ENCODE assay signal across 9 mouse cellular contexts in genomic region chr5:107749229-107749916, GRCm38 (mm10). TPM values are rescaled to one million over a fixed set of nuclear protein-coding genes. Genes with fewer than 3 reads are reported as not detected.
DNase-seq lines count a peak whose midpoint lies in the region; ATAC-seq and TF ChIP-seq lines count a peak whose summit lies in the region.
"Had no signal": no experiment of that assay in that cellular context is flagged by ENCODE, and none has a peak within 500 bp of the region (broad histone marks: within the 10 kb centered on the region; RNA-seq: fewer than 3 reads in every experiment).

No protein-coding gene starts in this region.

- H3K4me2 ChIP-seq in liver, embryonic 16.5 days (ENCODE audit: low read depth, low read length), result no peak overlapping the region
- no peak overlapping the region for H3K4me2 ChIP-seq in stomach, postnatal 0 days (replicated peaks; ENCODE audit: low read depth)
- H3K4me2 ChIP-seq: hindbrain, embryonic 12.5 days; limb, embryonic 12.5 days had no signal

- peak; percentile 46 for ATAC-seq in liver, embryonic 16.5 days (ENCODE audit: low read depth)
- peak; percentile 56; the same call in 1 of the 2 replicates for ATAC-seq in stomach, postnatal 0 days (ENCODE audit: low FRiP score, low TSS enrichment)

- H3K9ac ChIP-seq in liver, embryonic 16.5 days (ENCODE audit: low read depth, low read length), result no peak overlapping the region
- no peak overlapping the region for H3K9ac ChIP-seq in stomach, postnatal 0 days (ENCODE audit: low read length)
- H3K9ac ChIP-seq: hindbrain, embryonic 12.5 days; limb, embryonic 12.5 days had no signal

- intact Hi-C loops in left cerebral cortex, postnatal 4 days (cut with DNase I), result no loop called here

- no peaks in the 10 kb centered on the region for H3K9me3 ChIP-seq in liver, embryonic 16.5 days (replicated peaks; ENCODE audit: control insufficient read depth, low read length)
- H3K9me3 ChIP-seq in stomach, postnatal 0 days (ENCODE audit: control insufficient read depth, low read length), result no peaks in the 10 kb centered on the region
- H3K9me3 ChIP-seq: hindbrain, embryonic 12.5 days; limb, embryonic 12.5 days had no signal

- no peak for TF ChIP-seq EP300 in stomach, postnatal 0 days (optimal IDR thresholded peaks at IDR 0.05)

- H3K4me1 ChIP-seq in bone marrow, adult 2 months (ENCODE audit: control insufficient read depth, insufficient read depth, low read length), result peaks cover 3% of the 10 kb centered on the region
- H3K4me1 ChIP-seq in liver, embryonic 16.5 days (ENCODE audit: control insufficient read depth, low read depth, low read length), result peaks cover 3% of the 10 kb centered on the region; the same call in 1 of the 2 replicates
- H3K4me1 ChIP-seq in stomach, postnatal 0 days (replicated peaks; ENCODE audit: control insufficient read depth, insufficient read depth), result no peaks in the 10 kb centered on the region
- H3K4me1 ChIP-seq: hindbrain, embryonic 12.5 days; limb, embryonic 12.5 days had no signal

- peak overlapping the region; percentile 68; the same call in 1 of the 2 replicates for H3K27ac ChIP-seq in bone marrow, adult 2 months (ENCODE audit: control insufficient read depth, insufficient read depth, low read depth, low read length, poor library complexity)
- peak overlapping the region; percentile 29; the same call in 1 of the 2 replicates for H3K27ac ChIP-seq in liver, embryonic 16.5 days (ENCODE audit: low read length)
- H3K27ac ChIP-seq in stomach, postnatal 0 days (replicated peaks), result no peak overlapping the region
- H3K27ac ChIP-seq: hindbrain, embryonic 12.5 days; limb, embryonic 12.5 days had no signal

- TF ChIP-seq POLR2A in bone marrow, adult 2 months (IDR thresholded peaks at IDR 0.05; ENCODE audit: borderline replicate concordance, control insufficient read depth, low read depth, low read length), result no peak

- H3K27me3 ChIP-seq in liver, embryonic 16.5 days (ENCODE audit: control insufficient read depth, insufficient read depth, low read depth, low read length), result no peaks in the 10 kb centered on the region
- H3K27me3 ChIP-seq in stomach, postnatal 0 days (ENCODE audit: control insufficient read depth, insufficient read depth, low read length), result no peaks in the 10 kb centered on the region
- H3K27me3 ChIP-seq: hindbrain, embryonic 12.5 days; limb, embryonic 12.5 days had no signal

- DNase-seq in thymus, postnatal 14 days, result peak; percentile 31
- no peak for DNase-seq in thymus, postnatal 4 days
- no peak for DNase-seq in stomach, postnatal 0 days (ENCODE audit: low spot score)
- no peak for DNase-seq in left cerebral cortex, postnatal 4 days
- no peak for DNase-seq in embryo, embryonic 9.5 days (ENCODE audit: extremely low spot score)

- 6% methylated on average over 9 of the region's 9 CpGs for WGBS in bone marrow, adult 2 months
- WGBS in liver, embryonic 16.5 days (ENCODE audit: insufficient replicate concordance), result 13% methylated on average over 9 of the region's 9 CpGs
- WGBS in stomach, postnatal 0 days, result 37% methylated on average over 9 of the region's 9 CpGs

- peaks cover 14% of the 10 kb centered on the region for H3K36me3 ChIP-seq in liver, embryonic 16.5 days (ENCODE audit: control insufficient read depth, insufficient read depth)
- H3K36me3 ChIP-seq in stomach, postnatal 0 days (ENCODE audit: control insufficient read depth, insufficient read depth, low read length), result 0 out of 2 replicates have a peak, but pooled peaks cover 2% of the 10 kb centered on the region
- H3K36me3 ChIP-seq: hindbrain, embryonic 12.5 days had no signal

- H3K4me3 ChIP-seq in bone marrow, adult 2 months (replicated peaks; ENCODE audit: control insufficient read depth, low read depth, low read length), result no peak overlapping the region
- H3K4me3 ChIP-seq in liver, embryonic 16.5 days (ENCODE audit: low read depth, low read length), result no peak overlapping the region
- H3K4me3 ChIP-seq in stomach, postnatal 0 days (ENCODE audit: low read depth, low read length), result no peak overlapping the region
- H3K4me3 ChIP-seq: hindbrain, embryonic 12.5 days; limb, embryonic 12.5 days had no signal

- no peak for TF ChIP-seq CTCF in bone marrow, adult 2 months (IDR thresholded peaks at IDR 0.05; ENCODE audit: control insufficient read depth, insufficient read depth, low read length)
- TF ChIP-seq CTCF in stomach, postnatal 0 days (IDR thresholded peaks at IDR 0.05; ENCODE audit: low read depth), result no peak

RNA-seq across cellular contexts. Expression of gene Gfi1, which starts 23.5 kb away (rescaled TPM):
- polyA plus RNA-seq in bone marrow, adult 2 months (2011; ENCODE audit: insufficient read depth, insufficient read length, low replicate concordance, missing spikeins), result 9.0 and 21.1 TPM in 2 replicates
- polyA plus RNA-seq in liver, embryonic 16.5 days (2015; fragmentation: Nextera tagmentation; extraction: Ambion mirVana), result 1.4 and 1.5 TPM in 2 replicates
- 0.10 TPM in 1 of 2 replicates, not detected in the other for polyA plus RNA-seq in stomach, postnatal 0 days (2015; fragmentation: Nextera tagmentation; extraction: Ambion mirVana)
- total RNA-seq in left cerebral cortex, postnatal 4 days (2021), result under 1 TPM in 1 of 2 experiments, not detected in 1; 0.36 TPM
- polyA plus RNA-seq: hindbrain, embryonic 12.5 days; limb, embryonic 12.5 days had no signal
